Mouse (Mus musculus) gastrocnemius, postnatal 4 days (tissue): ENCODE measurements around the gene Ddx18. TPM values are rescaled to one million over a fixed set of nuclear protein-coding genes. Genes with fewer than 3 reads are reported as not detected.

Experiments
- DNase-seq, 2 experiments: peaks; one replicate each; pipeline ENCODE4 v3.0.0; 2021 to 2022; ENCODE audit warnings: low spot score in 2 of 2, mixed read lengths in 2 of 2
- long read RNA-seq, 2 experiments: library from polyadenylated mRNA; stranded (forward); transcript quantifications; one replicate each; pipeline ENCODE4 v2.0.0; 2021
- total RNA-seq, 2 experiments: library from RNA; stranded (reverse); gene quantifications; 2 replicates each; pipeline ENCODE4 v1.2.3; 2021

The Ddx18 gene
- total RNA-seq: 10 to 100 TPM; 26.6 to 27.2 TPM
- long read RNA-seq, experiment 1, transcript Ddx18-201 (13 exons, 2,258 nt): major isoform, 23 of 26 reads
- long read RNA-seq, experiment 1, partial matches to known transcripts: 1 of 26 reads
- long read RNA-seq, experiment 1, other reads (novel, unspliced or antisense): 2 of 26 reads
- long read RNA-seq, experiment 2, transcript Ddx18-201 (13 exons, 2,258 nt): major isoform, 31 of 37 reads
- long read RNA-seq, experiment 2, partial matches to known transcripts: 4 of 37 reads
- long read RNA-seq, experiment 2, other reads (novel, unspliced or antisense): 2 of 37 reads

GRCm38 (mm10) chr1:121567521-121568489, at the start of gene Ddx18:
Gene Ddx18, minus strand, starts transcription at chr1:121567989.
- DNase-seq: peak; percentile 98

GRCm38 (mm10) chr1:121608000-121608399, 40.2 kb upstream of the Ddx18 start:
- DNase-seq: no peak

DNA sequence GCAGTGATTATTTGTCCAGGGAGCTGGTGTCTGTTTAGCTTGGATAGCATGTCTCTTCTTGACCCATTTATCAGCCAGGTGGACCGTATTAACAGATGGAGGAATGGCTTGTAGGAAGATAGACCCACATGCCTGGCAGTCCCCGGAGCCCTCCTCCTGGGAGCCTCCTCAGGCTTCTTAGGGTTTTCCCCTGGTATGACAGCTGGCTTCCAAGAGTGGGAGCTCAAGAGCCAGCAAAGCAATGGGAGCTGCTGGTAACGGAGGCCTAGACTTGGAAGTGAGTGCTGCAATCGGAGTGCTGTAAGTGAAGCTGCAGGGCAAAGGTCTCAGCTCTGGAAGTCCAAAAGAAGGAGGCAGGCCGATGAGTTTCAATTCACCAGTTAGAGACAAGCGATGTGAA, 37.3 kb upstream of the Ddx18 start:
- DNase-seq: no peak

GRCm38 (mm10) chr1:121601893-121602292, 34.1 kb upstream of the Ddx18 start:
- no peak for DNase-seq

DNA sequence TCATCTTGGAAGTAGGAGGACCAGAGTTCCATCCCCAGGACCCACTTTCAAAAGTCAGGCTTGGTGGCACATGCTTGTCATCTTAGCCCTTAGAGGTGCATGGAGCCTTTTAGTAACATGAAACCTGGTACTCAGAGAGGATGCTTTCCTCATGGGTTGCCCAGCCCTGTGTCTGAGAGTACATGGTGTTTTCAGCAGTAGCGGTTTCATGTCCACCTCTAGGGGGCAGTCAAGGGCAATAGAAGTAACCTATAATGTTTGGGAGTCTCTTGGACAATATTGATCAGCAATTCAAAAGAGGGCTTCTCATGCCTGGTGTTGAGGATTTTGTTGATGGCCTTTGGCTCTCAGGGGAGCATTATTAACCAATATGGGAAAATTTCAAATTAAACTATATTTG, 33.3 kb upstream of the Ddx18 start:
- DNase-seq: no peak

- no peak for DNase-seq
Measured at GRCm38 (mm10) chr1:121598421-121598820, 30.6 kb upstream of the Ddx18 start.

DNA sequence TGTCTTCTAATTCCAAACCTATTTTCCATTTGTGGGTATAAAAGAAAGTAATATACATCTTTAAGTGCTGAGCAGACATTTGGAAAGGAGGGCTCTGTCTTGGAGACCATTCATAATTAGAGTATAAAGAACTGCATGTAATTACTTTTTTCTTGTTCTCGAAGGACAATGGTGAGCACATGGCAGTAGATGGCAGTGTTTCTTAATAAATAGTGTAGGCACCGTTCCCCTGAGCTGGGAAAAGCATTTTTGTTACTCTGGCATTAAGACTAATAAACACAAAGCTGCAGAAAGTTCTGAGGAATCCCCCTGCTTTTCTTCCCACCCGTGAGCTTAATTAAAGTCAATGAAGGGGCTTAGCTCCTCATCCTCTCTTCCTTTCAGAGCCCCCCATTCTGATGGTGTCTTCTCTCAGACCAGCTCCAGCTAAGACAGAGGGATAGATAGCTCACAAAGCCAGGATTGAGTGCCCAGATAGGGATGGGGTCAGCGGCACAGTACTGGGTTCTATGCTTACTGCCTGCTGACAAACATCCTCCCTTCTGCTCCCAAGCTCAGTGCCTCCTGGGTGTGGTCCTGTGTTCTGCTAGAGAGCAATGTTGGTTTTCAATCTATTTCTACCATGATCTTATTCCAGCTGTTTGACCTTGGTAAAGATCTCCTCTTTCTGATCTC, 29.3 kb upstream of the Ddx18 start:
- no peak for DNase-seq

DNA sequence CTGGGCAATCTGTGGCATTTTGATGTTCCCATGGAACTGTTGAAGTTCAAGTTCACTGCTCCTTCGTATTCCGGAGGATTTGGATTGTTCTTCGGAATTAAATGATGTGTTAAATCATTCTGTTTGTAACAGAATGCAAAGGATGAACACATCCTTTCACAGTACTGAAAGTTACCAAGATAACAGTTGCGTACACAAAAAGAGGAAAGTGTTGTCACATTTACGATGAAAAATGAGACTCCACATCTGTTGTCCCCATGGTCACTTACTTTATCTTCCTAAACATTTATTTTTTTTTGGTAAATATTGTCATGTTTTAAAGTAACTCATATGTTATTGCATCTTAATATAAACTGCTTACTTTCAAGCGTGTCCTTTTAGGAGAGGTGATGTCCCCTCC, 17.0 kb upstream of the Ddx18 start:
- no peak for DNase-seq

DNA sequence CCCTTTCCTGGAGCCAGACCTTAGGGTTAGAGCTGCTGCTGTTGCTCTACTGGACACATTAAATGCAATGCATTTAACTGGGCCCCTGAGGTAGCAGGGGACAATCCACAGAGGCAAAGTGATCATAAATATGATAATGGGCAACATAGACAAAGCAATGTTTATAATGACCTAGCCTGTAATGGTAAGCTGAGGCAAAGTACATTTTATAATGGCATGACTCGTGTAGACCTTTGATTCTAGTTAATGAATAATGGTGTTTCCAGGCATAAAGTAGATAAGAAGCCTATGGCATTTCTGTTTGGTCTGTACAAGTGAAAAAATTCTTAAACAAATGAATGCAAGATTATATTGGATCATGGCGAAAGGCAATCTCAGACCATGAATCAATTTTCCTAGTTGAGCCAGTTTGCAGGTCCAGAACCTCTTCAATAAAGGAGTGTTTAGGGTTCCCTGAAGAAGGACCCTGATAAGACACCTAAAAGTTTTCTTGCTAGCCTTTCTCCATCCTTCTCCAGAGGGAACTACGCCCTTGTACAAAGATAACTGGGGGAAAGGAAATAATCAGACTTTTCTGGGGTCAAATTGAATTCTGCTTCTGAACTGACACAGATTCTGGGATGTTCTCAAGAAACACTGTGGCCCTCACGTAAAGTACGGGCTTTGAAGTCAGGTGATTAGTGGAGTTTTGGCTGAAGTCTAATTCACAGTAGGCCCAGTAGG, 13.5 kb upstream of the Ddx18 start:
- no peak for DNase-seq

GRCm38 (mm10) chr1:121577491-121577890, 9.7 kb upstream of the Ddx18 start:
- no peak for DNase-seq

DNA sequence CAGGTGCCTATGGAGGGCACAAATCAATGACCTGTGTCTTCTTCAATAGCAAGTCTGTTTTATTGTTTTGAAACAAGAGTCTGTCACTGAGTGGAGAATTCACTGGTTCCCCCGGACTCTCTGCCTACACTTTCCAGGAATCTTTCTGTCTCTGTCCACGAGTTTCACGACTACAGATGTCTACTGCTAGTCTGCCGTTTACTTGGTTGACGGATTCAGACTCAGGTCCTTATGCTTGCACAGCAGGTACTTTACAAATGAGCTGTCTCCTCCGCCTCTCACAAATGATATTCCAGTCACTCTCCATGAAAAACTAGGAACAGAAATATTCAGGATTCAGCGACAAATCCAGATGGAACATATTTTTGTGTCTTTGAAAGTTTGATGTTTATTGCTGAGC, 2.7 kb upstream of the Ddx18 start:
- DNase-seq: no peak

DNA sequence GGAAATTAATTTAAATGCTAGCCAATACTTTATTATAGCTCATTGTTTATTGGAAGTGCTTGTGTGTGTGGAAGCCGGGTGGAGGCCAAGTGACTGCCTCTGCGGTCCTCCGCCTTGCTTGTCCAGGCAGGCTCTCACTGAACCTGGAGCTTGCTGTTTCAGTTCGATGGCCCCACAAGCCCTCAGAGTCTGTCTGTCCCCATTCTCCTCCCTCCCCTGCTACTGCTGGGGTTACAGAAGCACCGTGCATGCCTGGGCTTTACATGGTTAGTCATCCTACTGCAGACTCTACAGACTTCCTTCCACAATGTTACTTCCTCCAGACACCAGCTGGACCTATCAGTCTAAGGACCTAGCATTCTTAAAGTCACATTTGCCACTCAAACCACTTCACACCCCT, 9.9 kb downstream of the Ddx18 start:
- no peak for DNase-seq

GRCm38 (mm10) chr1:121551457-121551835, 16.3 kb downstream of the Ddx18 start:
- no peak for DNase-seq

GRCm38 (mm10) chr1:121550801-121551456, 16.9 kb downstream of the Ddx18 start:
- no peak for DNase-seq

GRCm38 (mm10) chr1:121549456-121549855, 18.3 kb downstream of the Ddx18 start:
- no peak for DNase-seq

DNA sequence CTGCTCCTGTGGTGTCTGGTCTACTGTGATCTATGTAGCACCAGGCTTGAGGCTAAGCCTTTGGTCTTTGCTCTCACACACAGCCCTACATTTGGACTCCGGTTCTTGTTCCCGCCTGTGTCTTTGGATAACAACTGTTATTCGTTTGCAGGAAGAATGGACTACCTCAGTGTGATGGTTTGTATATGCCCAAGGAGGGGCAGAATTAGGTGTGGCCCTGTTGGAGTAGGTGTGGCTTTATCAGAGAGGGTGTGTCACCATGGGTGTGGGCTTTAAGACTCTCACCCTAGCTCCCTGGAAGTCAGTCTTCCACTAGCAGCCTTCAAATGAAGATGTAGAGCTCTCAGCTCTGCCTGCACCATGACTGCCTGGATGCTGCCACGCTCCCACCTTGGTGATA, 19.1 kb downstream of the Ddx18 start:
- no peak for DNase-seq

- no peak for DNase-seq
Measured at GRCm38 (mm10) chr1:121546844-121547243, 20.9 kb downstream of the Ddx18 start.

GRCm38 (mm10) chr1:121540361-121540760, 27.4 kb downstream of the Ddx18 start:
- no peak for DNase-seq

DNA sequence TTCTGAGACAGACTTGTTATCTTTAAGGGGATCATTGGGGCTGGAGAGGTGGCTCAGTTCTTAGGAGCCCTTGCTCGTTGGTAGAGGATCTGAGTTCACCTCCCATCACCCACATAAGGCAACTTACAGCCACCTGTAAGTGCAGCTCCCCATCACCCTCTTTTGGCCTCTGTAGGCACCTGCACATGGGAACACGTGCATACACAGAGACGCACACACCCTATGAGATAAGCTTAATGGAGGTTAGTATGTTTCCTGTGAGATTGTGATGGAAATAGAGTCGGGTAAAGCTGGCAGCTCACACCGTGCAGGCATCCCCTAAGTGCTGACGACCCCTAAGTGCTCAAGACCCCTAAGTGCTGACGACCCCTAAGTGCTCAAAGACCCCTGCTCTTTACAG, 36.4 kb downstream of the Ddx18 start:
- no peak for DNase-seq

- no peak for DNase-seq
Measured at GRCm38 (mm10) chr1:121529286-121529685, 38.5 kb downstream of the Ddx18 start.

DNA sequence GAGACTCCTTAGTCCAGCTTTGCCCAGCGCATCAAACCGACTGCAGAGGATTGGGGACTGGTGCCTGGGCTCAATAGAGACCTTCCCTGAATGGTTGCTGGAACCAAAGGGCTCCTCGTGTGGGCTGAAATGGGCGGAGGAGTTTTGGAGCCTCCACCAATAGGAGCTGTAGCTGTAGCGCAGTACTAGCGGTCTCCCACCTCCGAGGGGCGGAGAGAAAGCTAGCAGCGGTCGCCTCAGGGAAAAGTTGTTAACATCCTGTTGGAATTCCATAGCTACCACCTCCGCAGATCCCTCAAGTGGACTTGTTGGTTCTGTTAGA, 39.4 kb downstream of the Ddx18 start, which contains the start of gene Htr5b:
Gene Htr5b, minus strand, starts transcription at position 67 of the 322 bp plus-strand sequence.
- DNase-seq: peak in 1 of 2 experiments; percentile 8
